Mouse (Mus musculus) kidney, embryonic 15.5 days (tissue): ENCODE results near the gene Hist1h2ad. TPM values are rescaled to one million over a fixed set of nuclear protein-coding genes. Genes with fewer than 3 reads are reported as not detected.
"Not testable (repeated sequence)": the region's sequence is repeated elsewhere in the genome, so short reads cannot be mapped to it uniquely, and the experiment has no call there.

Experiments used
- ATAC-seq: fragments of 200-750 bp; cut with Nextera tagmentation; replicated peaks from 2 replicates; pipeline ENCODE4 v1.8.0; 2017; ENCODE audit warnings: moderate TSS enrichment; ENCODE audit not compliant: low FRiP score
- H3K27ac ChIP-seq: fragments of 300-500 bp; sonication (generic); 2 replicates; pipeline ENCODE4 v1.5.1; 2015; ENCODE audit warnings: mild to moderate bottlenecking, inconsistent platforms
- H3K27me3 ChIP-seq: fragments of 300-500 bp; sonication (generic); 2 replicates; pipeline ENCODE4 v1.6.1; 2015; ENCODE audit warnings: inconsistent platforms
- H3K36me3 ChIP-seq: fragments of 300-500 bp; sonication (generic); 2 replicates; pipeline ENCODE4 v1.6.1; 2015; ENCODE audit warnings: inconsistent platforms
- H3K4me1 ChIP-seq: fragments of 300-500 bp; sonication (generic); 2 replicates; pipeline ENCODE4 v1.6.1; 2015; ENCODE audit warnings: inconsistent platforms
- H3K4me2 ChIP-seq: fragments of 300-500 bp; sonication (generic); 2 replicates; pipeline ENCODE4 v1.6.1; 2015; ENCODE audit warnings: moderate library complexity, mild to moderate bottlenecking, inconsistent platforms
- H3K4me3 ChIP-seq: fragments of 300-500 bp; sonication (generic); replicated peaks from 2 replicates; pipeline ENCODE4 v1.5.1; 2015; ENCODE audit warnings: mild to moderate bottlenecking, inconsistent platforms
- H3K9ac ChIP-seq: fragments of 300-500 bp; sonication (generic); 2 replicates; pipeline ENCODE4 v1.6.1; 2015; ENCODE audit warnings: mild to moderate bottlenecking, inconsistent platforms
- H3K9me3 ChIP-seq: fragments of 300-500 bp; sonication (generic); replicated peaks from 2 replicates; pipeline ENCODE4 v1.6.1; 2016; ENCODE audit warnings: inconsistent platforms
- WGBS: fragments of 180-500 bp; shearing (Covaris S2); methylation state at CpG from one replicate; pipeline ENCODE4 v1.1.7; 2015; ENCODE audit warnings: mixed read lengths; 5-methylcytosine and 5-hydroxymethylcytosine counted together
- polyA plus RNA-seq: library from polyadenylated mRNA; unstranded; fragments of >200 nt; fragmentation: Nextera tagmentation; extraction: Ambion mirVana; gene quantifications from 2 replicates; pipeline ENCODE4 v1.2.1, GENCODE M21; 2015

Gene Hist1h2ad
- polyA plus RNA-seq, 1 experiment from 2014 or later: 3.6 TPM

DNA sequence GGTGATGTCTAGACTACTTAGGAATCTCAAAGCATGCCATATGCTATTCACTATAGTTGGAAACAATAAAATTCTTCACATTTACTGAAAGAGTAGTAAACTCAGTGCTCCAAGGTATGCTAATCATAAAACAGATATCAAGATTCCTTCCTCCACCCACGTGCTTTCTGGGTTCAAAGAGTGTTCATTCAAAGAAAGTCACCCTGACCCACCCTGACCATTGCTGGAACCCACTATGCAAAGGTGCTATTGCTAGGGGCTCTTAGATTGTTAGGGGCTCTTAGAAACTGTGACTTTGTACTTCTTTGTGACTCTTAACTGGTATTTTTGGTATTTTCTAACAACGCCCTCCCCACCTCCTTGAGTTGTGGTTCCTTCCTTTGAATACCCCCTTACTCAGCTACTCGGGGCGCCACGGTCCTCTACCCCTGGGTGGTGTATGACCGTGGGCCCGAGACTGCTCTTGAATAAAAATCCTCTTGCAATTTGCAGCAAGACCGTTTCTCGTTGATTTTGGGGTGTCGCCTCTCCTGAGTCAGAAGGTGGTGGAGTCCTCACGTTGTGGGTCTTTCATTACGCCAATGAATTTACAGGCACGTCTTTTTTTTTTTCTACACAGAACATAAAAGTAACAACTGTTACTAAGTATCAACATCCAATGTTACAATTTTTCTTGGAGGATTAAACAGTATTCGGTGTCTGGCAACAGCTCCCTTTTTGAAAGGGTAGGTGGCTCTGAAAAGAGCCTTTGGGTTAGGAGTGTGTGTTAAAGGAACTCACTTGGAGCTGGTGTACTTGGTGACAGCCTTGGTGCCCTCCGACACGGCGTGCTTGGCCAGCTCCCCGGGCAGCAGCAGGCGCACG is 915 bp upstream of the Hist1h2ad start:
- ATAC-seq, H3K27me3 ChIP-seq, H3K9me3 ChIP-seq, H3K36me3 ChIP-seq: not testable (repeated sequence)
- H3K9ac ChIP-seq: peak overlapping the region; percentile 63
- H3K4me1 ChIP-seq: peaks cover 26% of the 10 kb centered on the region
- peak overlapping the region; percentile 53 for H3K4me3 ChIP-seq
- WGBS: 7% methylated on average over 20 of the region's 20 CpGs
- H3K4me2 ChIP-seq: peak overlapping the region; percentile 68
- peak overlapping the region; percentile 98 for H3K27ac ChIP-seq

DNA sequence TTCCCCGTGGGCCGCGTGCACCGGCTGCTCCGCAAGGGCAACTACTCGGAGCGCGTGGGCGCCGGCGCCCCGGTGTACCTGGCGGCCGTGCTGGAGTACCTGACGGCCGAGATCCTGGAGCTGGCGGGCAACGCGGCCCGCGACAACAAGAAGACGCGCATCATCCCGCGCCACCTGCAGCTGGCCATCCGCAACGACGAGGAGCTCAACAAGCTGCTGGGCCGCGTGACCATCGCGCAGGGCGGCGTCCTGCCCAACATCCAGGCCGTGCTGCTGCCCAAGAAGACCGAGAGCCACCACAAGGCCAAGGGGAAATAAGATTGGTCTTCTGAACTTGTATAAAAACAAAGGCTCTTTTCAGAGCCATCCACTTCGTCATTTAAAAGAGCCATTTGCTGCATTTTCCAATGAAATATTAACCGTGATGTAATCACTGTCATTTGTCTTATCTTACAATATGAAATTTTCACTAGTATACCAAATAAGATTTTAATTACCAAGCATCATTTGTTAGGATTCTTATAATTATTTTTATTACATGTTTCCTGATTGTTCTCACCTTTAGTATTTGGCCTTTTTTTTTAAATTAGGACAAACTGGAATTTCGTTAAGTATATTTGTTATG is 477 bp downstream of the Hist1h2ad start:
- Histone ChIP-seq H3K4me1 (peaks cover 23% of the 10 kb centered on the region), H3K4me3 (peak overlapping the region; percentile 51), H3K27ac (peak overlapping the region; percentile 98), H3K4me2 (peak overlapping the region; percentile 68), H3K9ac (0 out of 2 replicates have a peak overlapping the region, but pooled peaks have one; percentile 38)
- ATAC-seq, H3K27me3 ChIP-seq, H3K36me3 ChIP-seq, H3K9me3 ChIP-seq: not testable (repeated sequence)
- 0% methylated on average over 16 of the region's 39 CpGs for WGBS

DNA sequence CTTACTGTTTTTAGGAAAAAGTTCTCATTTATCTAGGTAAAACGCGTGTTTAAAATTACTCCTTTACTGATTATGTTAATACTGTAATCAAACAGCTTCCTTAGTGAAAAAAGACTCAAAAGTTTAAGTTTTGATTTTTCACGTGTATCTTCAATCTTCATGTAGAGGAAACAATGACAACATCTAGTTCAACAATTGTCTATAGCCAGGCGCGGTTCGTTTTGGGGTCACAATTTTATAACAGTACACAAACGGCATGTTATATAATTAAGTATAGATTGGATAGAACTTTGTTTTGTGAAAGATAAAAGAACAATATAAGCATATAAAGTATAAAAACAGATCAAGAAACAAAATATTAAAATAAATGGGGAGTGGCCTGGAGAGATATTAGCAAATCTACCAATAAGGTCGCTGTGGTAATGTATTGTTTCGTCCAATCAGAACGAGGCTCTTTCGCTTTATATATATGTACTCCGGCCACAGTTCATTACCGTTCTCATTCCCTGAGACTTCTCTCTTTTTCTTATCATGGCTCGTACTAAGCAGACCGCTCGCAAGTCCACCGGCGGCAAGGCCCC is 1.2 kb downstream of the Hist1h2ad start, which contains the start of gene Hist1h3d:
Gene Hist1h3d, plus strand, starts transcription at position 493 of the 581 bp plus-strand sequence.
- Histone ChIP-seq H3K27me3 (no peaks in the 10 kb centered on the region), H3K4me2 (peak within 1 kb of the TSS; percentile 68), H3K36me3 (no peaks in the 10 kb centered on the region), H3K9me3 (no peaks in the 10 kb centered on the region), H3K4me1 (peaks cover 19% of the 10 kb centered on the region), H3K9ac (peak within 1 kb of the TSS; percentile 67), H3K4me3 (peak within 1 kb of the TSS; percentile 51), H3K27ac (peak within 1 kb of the TSS; percentile 93)
- peak; percentile 55 for ATAC-seq
- WGBS: under 1% methylated on average over 18 of the region's 18 CpGs

DNA sequence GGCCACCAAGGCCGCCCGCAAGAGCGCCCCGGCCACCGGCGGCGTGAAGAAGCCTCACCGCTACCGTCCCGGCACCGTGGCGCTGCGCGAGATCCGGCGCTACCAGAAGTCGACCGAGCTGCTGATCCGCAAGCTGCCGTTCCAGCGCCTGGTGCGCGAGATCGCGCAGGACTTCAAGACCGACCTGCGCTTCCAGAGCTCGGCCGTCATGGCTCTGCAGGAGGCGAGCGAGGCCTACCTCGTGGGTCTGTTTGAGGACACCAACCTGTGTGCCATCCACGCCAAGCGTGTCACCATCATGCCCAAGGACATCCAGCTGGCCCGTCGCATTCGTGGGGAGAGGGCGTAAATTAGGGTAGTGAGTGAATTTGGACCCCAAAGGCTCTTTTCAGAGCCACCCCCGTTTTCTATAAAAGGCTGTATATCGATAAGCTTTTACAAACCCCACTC is 1.7 kb downstream of the Hist1h2ad start:
- 2% methylated on average over 11 of the region's 40 CpGs for WGBS
- H3K4me1 ChIP-seq: peaks cover 19% of the 10 kb centered on the region
- ATAC-seq, H3K36me3 ChIP-seq, H3K9me3 ChIP-seq, H3K27me3 ChIP-seq: not testable (repeated sequence)
- peak overlapping the region; percentile 67 for H3K9ac ChIP-seq
- H3K4me3 ChIP-seq: peak overlapping the region; percentile 51
- H3K27ac ChIP-seq: peak overlapping the region; percentile 92
- H3K4me2 ChIP-seq: peak overlapping the region; percentile 68

DNA sequence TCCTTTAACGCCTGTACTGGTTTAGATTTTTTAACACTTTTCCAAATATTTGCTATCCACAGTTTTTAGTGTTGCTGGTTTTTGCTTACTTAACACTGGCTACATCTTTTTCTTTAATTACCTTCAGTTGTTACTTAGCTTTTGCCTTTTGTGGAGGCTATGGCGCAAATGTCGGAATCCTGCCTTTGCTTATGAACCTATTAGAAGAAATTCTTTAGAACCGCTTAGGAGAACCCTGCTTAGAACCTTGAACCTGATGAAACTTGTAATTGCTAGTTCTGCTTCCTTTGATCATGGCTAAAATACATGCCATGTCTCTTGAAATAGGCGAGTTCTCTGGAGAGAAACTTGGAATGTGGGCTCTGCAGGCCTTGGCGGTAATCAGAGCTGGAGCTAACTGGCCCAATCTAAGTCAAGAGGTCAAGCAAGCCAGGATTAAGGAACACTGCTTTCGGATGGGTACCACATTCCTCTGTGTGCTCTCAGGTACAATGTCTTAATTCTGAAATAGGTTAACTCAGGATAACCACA is 2.2 kb downstream of the Hist1h2ad start:
- Histone ChIP-seq H3K36me3 (no peaks in the 10 kb centered on the region), H3K4me3 (peak overlapping the region; percentile 51), H3K9ac (peak overlapping the region; percentile 67), H3K27me3 (no peaks in the 10 kb centered on the region), H3K9me3 (no peaks in the 10 kb centered on the region), H3K27ac (peak overlapping the region; percentile 92), H3K4me1 (peaks cover 19% of the 10 kb centered on the region), H3K4me2 (peak overlapping the region; percentile 68)
- WGBS: 7% methylated on average over 7 of the region's 7 CpGs
- ATAC-seq: no peak

DNA sequence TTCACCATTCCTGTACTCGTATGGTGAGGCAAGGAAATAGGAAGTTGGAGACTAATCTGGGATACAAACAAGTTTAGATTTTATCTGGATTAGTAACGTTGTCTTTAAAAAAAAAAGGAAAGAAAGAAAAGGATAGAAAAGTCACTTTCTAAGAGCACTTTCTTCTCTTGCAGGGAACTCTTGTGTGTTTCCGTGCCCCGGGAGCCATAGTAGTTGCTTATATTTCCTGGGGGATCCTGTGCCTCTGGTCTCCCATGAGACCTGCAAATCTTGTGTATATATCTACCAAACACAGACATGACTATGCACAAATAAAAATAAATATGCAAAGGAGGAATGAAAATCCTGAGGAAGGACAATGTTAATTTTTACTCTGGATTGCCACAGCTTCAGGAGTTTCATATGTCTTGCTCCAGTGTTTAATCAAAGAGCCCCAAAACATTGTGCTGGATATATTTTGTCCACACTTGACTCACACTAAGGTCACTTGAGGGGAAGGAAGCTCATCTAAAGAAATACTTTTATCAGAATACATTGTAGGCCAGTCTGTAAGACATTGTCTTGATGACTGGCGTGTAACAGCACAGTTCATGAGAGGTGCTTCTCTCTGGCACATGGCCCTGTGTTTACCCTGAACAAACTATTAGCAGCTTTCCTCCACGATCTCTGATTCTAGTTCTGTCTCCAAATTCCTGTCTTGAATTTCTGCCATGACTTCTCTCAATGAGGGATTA is 2.9 kb downstream of the Hist1h2ad start:
- Histone ChIP-seq H3K27me3 (no peaks in the 10 kb centered on the region), H3K9ac (peak overlapping the region; percentile 67), H3K4me2 (peak overlapping the region; percentile 68), H3K4me1 (peaks cover 22% of the 10 kb centered on the region), H3K9me3 (no peaks in the 10 kb centered on the region), H3K27ac (peak overlapping the region; percentile 92), H3K36me3 (no peaks in the 10 kb centered on the region), H3K4me3 (peak overlapping the region; percentile 51)
- no peak for ATAC-seq
- 42% methylated on average over 6 of the region's 6 CpGs for WGBS

DNA sequence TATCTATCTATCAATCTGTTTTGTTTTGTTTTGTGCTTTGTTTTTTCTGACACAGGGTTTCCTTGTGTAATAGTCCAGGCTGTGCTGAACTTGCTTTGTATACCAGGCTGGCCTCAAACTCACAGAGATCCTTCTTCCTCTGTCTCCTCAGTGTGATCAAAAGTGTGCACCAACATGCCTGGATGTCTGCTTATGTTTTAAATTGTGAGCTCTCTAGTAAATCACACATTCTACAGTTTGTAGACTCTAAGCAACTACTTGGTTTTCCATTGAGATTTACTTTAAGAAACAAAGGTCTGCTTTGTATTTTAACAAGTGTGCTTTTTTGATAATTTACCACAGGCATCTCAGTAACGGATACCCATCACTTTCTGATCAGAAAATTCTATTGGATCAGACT is 3.7 kb downstream of the Hist1h2ad start:
- H3K9ac ChIP-seq: no peak overlapping the region
- H3K36me3 ChIP-seq: no peaks in the 10 kb centered on the region
- H3K4me2 ChIP-seq: no peak overlapping the region
- no peaks in the 10 kb centered on the region for H3K9me3 ChIP-seq
- peaks cover 25% of the 10 kb centered on the region for H3K4me1 ChIP-seq
- H3K4me3 ChIP-seq: no peak overlapping the region
- ATAC-seq: no peak
- no peaks in the 10 kb centered on the region for H3K27me3 ChIP-seq
- no peak overlapping the region for H3K27ac ChIP-seq
- WGBS: 94% methylated on average over 1 of the region's 1 CpGs

DNA sequence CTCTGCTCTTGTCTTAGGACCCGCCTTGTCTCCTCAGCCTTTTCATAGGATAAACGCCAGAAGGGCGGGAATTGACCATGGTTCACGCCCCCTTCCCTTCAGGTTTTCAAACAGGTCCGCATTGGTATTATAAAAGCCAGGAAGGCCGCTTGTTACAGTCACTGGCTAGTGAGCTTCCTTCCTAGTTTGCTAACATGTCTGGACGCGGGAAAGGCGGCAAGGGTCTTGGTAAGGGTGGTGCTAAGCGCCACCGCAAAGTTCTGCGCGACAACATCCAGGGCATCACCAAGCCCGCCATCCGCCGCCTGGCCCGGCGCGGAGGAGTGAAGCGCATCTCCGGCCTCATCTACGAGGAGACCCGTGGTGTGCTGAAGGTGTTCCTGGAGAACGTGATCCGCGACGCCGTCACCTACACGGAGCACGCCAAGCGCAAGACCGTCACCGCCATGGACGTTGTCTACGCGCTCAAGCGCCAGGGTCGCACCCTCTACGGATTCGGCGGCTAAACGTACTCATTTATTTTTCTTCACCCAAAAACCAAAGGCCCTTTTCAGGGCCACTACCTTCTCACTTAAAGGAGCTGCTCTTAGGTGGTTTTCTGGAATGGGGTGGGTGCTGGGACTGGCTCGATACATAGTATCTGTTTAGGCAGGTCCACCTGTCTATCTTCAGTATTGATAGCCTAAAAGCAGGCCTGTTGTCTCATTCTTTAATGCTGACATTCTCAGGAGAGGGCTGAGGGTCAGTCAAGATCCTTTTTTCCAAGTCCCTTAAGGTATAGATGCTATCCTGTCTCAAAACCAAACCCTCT is 7.4 kb downstream of the Hist1h2ad start, which contains the start of gene Hist1h4d:
Gene Hist1h4d, plus strand, starts transcription at position 191 of the 811 bp plus-strand sequence.
- H3K4me2 ChIP-seq: peak within 1 kb of the TSS; percentile 63
- H3K27ac ChIP-seq: peak within 1 kb of the TSS; percentile 98
- no peaks in the 10 kb centered on the region for H3K27me3 ChIP-seq
- H3K9ac ChIP-seq: peak within 1 kb of the TSS; percentile 73
- H3K4me1 ChIP-seq: peaks cover 36% of the 10 kb centered on the region
- WGBS: under 1% methylated on average over 43 of the region's 43 CpGs
- no peaks in the 10 kb centered on the region for H3K9me3 ChIP-seq
- H3K4me3 ChIP-seq: peak within 1 kb of the TSS; percentile 48
- no peaks in the 10 kb centered on the region for H3K36me3 ChIP-seq
- peak; percentile 93 for ATAC-seq

DNA sequence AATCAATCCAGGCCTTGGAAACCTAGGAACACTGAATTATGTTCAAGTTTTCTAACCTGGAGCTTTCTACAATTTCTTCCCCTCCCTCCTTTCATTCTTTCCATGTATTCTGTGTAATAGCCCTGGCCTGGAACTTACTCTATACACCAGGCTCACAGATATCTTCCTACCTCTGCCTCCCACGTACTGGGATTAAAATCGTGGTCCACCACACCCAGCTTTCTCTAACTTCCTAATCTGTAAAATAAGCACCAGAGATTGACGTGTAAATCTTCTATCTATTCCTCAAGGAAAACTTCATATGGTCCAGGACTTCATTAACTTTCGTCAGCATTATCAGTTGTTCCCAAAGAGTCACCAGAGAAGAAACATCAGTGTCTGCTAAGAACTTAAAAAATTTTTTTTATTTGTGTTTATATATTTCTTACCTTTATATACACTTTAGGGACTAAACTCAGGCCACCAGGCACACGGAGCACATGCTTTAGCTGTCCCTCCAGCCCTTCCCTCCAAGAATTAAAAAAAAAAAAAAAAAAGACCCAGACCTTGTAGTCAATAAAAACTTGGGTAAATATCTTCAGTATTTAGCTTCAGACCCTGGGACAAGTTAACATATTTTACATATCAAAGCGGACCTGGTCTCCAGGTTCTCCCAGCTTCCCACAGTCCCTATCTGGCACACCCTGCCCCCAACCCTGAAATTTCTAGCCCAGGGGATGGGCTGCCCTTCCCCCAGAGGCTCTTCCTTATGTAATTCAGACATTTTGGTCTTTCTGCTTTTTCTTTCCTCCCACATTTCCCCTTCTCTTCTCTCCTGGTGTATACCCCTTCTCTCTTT is 8.3 kb downstream of the Hist1h2ad start:
- Histone ChIP-seq H3K36me3 (no peaks in the 10 kb centered on the region), H3K4me3 (peak overlapping the region; percentile 48), H3K27me3 (no peaks in the 10 kb centered on the region), H3K4me2 (peak overlapping the region; percentile 63), H3K9me3 (no peaks in the 10 kb centered on the region), H3K4me1 (peaks cover 32% of the 10 kb centered on the region), H3K9ac (peak overlapping the region; percentile 73), H3K27ac (peak overlapping the region; percentile 98)
- 7% methylated on average over 6 of the region's 6 CpGs for WGBS
- ATAC-seq: no peak

DNA sequence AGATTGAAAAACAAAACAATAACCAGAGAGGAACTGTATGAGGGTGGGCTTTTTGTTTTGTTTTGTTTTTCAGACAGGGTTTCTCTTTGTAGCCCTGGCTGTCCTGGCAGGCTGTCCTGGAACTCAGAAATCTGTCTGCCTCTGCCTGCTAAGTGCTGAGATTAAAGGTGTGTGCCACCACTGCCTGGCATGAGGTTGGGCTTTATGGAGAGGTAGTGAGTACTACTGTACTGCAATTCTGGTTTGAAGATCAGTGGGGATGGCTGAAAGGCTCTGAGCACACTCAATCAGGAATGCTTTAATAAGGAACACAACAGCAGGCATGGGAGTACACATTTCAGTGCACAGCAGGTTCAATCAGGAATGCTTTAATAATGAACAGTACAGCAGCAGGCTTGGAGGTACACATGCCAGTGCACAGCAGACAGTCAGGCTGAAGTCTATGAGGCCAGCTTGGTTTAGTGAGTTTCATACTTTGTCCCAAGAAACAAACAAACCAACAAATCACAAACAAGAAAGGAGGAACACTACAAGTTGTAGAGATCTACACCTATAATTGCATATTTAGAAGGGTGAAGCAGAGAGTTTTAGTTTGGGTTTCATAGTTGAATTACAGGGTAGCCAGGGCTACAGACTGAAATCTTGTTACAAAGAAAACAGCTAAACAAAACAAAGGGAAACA is 9.3 kb downstream of the Hist1h2ad start:
- ATAC-seq: no peak
- Histone ChIP-seq H3K9ac (peak overlapping the region; percentile 5; the same call in 1 of the 2 replicates), H3K27me3 (no peaks in the 10 kb centered on the region), H3K4me3 (peak overlapping the region; percentile 8; the same call in 1 of the 2 replicates), H3K4me1 (peaks cover 32% of the 10 kb centered on the region), H3K27ac (peak overlapping the region; percentile 98), H3K4me2 (peak overlapping the region; percentile 63), H3K9me3 (no peaks in the 10 kb centered on the region), H3K36me3 (no peaks in the 10 kb centered on the region)
